Mouse (Mus musculus) stomach, embryonic 16.5 days (tissue): Measurements from ENCODE around the gene Gpha2. TPM values are rescaled to one million over a fixed set of nuclear protein-coding genes. Genes with fewer than 3 reads are reported as not detected.
A peak's percentile ranks its signal among the peaks of the same experiment; 100 is the strongest.

Source experiments
- ATAC-seq: fragments of 200-750 bp; cut with Nextera tagmentation; 2 replicates; pipeline ENCODE4 v1.8.0; 2017; ENCODE audit warnings: moderate number of reproducible peaks, moderate TSS enrichment; ENCODE audit not compliant: insufficient read depth, low FRiP score
- H3K27ac ChIP-seq: fragments of 300-500 bp; sonication (generic); 2 replicates; pipeline ENCODE4 v1.5.1; 2014; ENCODE audit warnings: low read length
- H3K27me3 ChIP-seq: fragments of 300-500 bp; sonication (generic); 2 replicates; pipeline ENCODE4 v1.6.1; 2014; ENCODE audit warnings: low read length, control low read depth, mixed read lengths; ENCODE audit not compliant: control insufficient read depth, insufficient read depth
- H3K36me3 ChIP-seq: fragments of 300-500 bp; sonication (generic); 2 replicates; pipeline ENCODE4 v1.6.1; 2014; ENCODE audit warnings: low read length; ENCODE audit not compliant: control insufficient read depth, insufficient read depth
- H3K4me1 ChIP-seq: fragments of 300-500 bp; sonication (generic); 2 replicates; pipeline ENCODE4 v1.6.1; 2014; ENCODE audit warnings: low read length, control low read depth, mixed read lengths; ENCODE audit not compliant: control insufficient read depth, insufficient read depth
- H3K4me2 ChIP-seq: fragments of 300-500 bp; sonication (generic); 2 replicates; pipeline ENCODE4 v1.6.1; 2014; ENCODE audit warnings: low read depth, low read length, mixed read lengths
- H3K4me3 ChIP-seq: fragments of 300-500 bp; sonication (generic); replicated peaks from 2 replicates; pipeline ENCODE4 v1.5.1; 2014; ENCODE audit warnings: mild to moderate bottlenecking, low read length
- H3K9ac ChIP-seq: fragments of 300-500 bp; sonication (generic); 2 replicates; pipeline ENCODE4 v1.6.1; 2014; ENCODE audit warnings: low read length
- H3K9me3 ChIP-seq: fragments of 300-500 bp; sonication (generic); replicated peaks from 2 replicates; pipeline ENCODE4 v1.6.1; 2016; ENCODE audit warnings: low read length, control low read depth; ENCODE audit not compliant: control insufficient read depth
- WGBS: fragments of 180-500 bp; shearing (Covaris S2); extraction: QIAGEN DNeasy Blood & Tissue Kit; methylation state at CpG from one replicate; pipeline ENCODE4 v1.1.7; 2014; 5-methylcytosine and 5-hydroxymethylcytosine counted together
- microRNA counts: library from miRNA; unstranded; fragments of <30 nt; microRNA quantifications from one replicate; lab custom pipeline; 2016
- microRNA-seq: library from miRNA; unstranded; fragments of <30 nt; microRNA quantifications from one replicate; pipeline ENCODE4, GENCODE M21; 2016
- polyA plus RNA-seq: library from polyadenylated mRNA; unstranded; fragments of >200 nt; fragmentation: Nextera tagmentation; extraction: Ambion mirVana; gene quantifications from 2 replicates; pipeline ENCODE4 v1.2.1, GENCODE M21; 2015

The Gpha2 gene
- polyA plus RNA-seq, 1 experiment from 2014 or later: 0.48 TPM

- H3K36me3 ChIP-seq: no peaks in the 10 kb centered on the region
- no peaks in the 10 kb centered on the region for H3K27me3 ChIP-seq
- H3K4me1 ChIP-seq: peaks cover 30% of the 10 kb centered on the region
- 86% methylated on average over 13 of the region's 13 CpGs for WGBS
- no peak overlapping the region for H3K27ac ChIP-seq
- H3K9ac ChIP-seq: no peak overlapping the region
- no peak overlapping the region for H3K4me3 ChIP-seq
- no peak for ATAC-seq
- H3K4me2 ChIP-seq: no peak overlapping the region
- no peaks in the 10 kb centered on the region for H3K9me3 ChIP-seq
Measured at GRCm38 (mm10) chr19:6273998-6274608, 47.9 kb downstream of the Gpha2 start.

DNA sequence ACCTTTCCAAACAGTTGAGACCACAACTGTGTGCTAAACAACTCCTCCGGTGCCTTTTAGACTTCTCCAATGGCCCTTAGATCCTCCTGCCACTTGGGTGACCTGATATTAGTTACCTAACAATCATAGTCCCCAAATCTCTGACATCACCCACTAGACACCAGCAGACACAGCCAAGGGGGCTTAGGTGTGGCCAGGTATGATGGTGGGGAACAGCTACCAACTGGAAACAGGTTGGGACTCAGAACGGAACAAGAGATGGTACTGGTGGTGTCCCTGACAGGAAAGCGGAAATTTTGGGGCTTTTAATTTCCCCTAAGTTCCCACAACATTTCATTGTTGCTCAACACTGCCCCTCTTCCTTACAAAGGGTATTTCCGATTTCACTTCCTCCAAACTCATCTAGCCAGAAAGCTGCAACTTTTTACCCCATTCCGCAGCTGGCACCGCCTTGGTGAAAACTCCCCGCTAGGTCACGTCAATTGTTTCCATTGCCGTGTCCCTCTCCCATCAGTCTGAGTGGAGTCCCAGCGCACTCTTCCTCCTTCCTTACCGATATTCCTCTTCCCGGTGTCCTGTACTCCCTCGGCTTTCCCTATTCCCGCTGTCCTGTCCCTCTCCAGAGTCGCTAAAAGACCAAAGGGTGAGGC, 49.7 kb downstream of the Gpha2 start:
- Histone ChIP-seq H3K4me3 (peak overlapping the region; percentile 76), H3K9ac (peak overlapping the region; percentile 75), H3K36me3 (no peaks in the 10 kb centered on the region), H3K27me3 (no peaks in the 10 kb centered on the region), H3K4me1 (peaks cover 42% of the 10 kb centered on the region), H3K27ac (peak overlapping the region; percentile 86), H3K9me3 (no peaks in the 10 kb centered on the region), H3K4me2 (peak overlapping the region; percentile 99)
- 6% methylated on average over 15 of the region's 15 CpGs for WGBS
- ATAC-seq: no peak

GRCm38 (mm10) chr19:6276426-6277421, 50.5 kb downstream of the Gpha2 start, which contains the start of gene Ehd1:
Ehd1 (plus strand) TSS chr19:6276725.
- peak within 1 kb of the TSS; percentile 99 for H3K4me2 ChIP-seq
- peaks cover 7% of the 10 kb centered on the region; the same call in 1 of the 2 replicates for H3K36me3 ChIP-seq
- no peaks in the 10 kb centered on the region for H3K27me3 ChIP-seq
- peak within 1 kb of the TSS; percentile 93 for H3K27ac ChIP-seq
- H3K9ac ChIP-seq: peak within 1 kb of the TSS; percentile 87
- peak; percentile 96 for ATAC-seq
- H3K4me3 ChIP-seq: peak within 1 kb of the TSS; percentile 76
- H3K4me1 ChIP-seq: peaks cover 42% of the 10 kb centered on the region
- WGBS: under 1% methylated on average over 106 of the region's 106 CpGs
- no peaks in the 10 kb centered on the region for H3K9me3 ChIP-seq

MicroRNAs encoded within 50 kb of the gene (microRNA counts, 519-probe panel; counts per million panel counts)
- 3,464 counts per million, percentile 80 among the panel's probes with 10 or more counts for microRNA mmu-miR-192 (lab: Ali Mortazavi, UCI)

Small RNA genes within 50 kb of the gene (microRNA-seq; reads per million reads assigned to microRNA genes)
- gene Mir192 (1,725 reads per million, percentile 82 among the genes with 10 or more reads in this experiment), gene Mir194-2 (624 reads per million, percentile 72 among the genes with 10 or more reads in this experiment)

Other genes starting within 250 kb of the Gpha2 start
- not detected in 2 replicates for gene Slc22a20, start 240.2 kb upstream of the Gpha2 start, polyA plus RNA-seq
- 22.0 and 22.7 TPM in 2 replicates for gene Capn1, start 210.5 kb upstream of the Gpha2 start, polyA plus RNA-seq
- gene Syvn1, start 179.8 kb upstream of the Gpha2 start, polyA plus RNA-seq: 27.5 and 29.2 TPM in 2 replicates
- gene Mrpl49, start 168.6 kb upstream of the Gpha2 start, polyA plus RNA-seq: 63.2 and 65.9 TPM in 2 replicates
- 635 and 729 TPM in 2 replicates for gene Fau, start 168.5 kb upstream of the Gpha2 start, polyA plus RNA-seq
- 25.0 and 26.0 TPM in 2 replicates for gene Znhit2, start 165.2 kb upstream of the Gpha2 start, polyA plus RNA-seq
- 25.5 and 29.1 TPM in 2 replicates for gene Tm7sf2, start 158.0 kb upstream of the Gpha2 start, polyA plus RNA-seq
- gene Vps51, start 149.1 kb upstream of the Gpha2 start, polyA plus RNA-seq: 61.8 and 69.0 TPM in 2 replicates
- not detected in 2 replicates for gene Tmem262, start 146.3 kb upstream of the Gpha2 start, polyA plus RNA-seq
- 0.71 and 1.3 TPM in 2 replicates for gene Gm28374, start 144.1 kb upstream of the Gpha2 start, polyA plus RNA-seq
- 62.7 and 70.3 TPM in 2 replicates for gene Zfpl1, start 141.4 kb upstream of the Gpha2 start, polyA plus RNA-seq
- gene Cdca5, start 141.4 kb upstream of the Gpha2 start, polyA plus RNA-seq: 29.9 and 31.0 TPM in 2 replicates
- gene AC131692.1, start 132.0 kb upstream of the Gpha2 start, polyA plus RNA-seq: 0.19 TPM in 1 of 2 replicates, not detected in the other
- 1.2 and 2.9 TPM in 2 replicates for gene Naaladl1, start 120.6 kb upstream of the Gpha2 start, polyA plus RNA-seq
- 23.8 and 25.2 TPM in 2 replicates for gene Sac3d1, start 107.7 kb upstream of the Gpha2 start, polyA plus RNA-seq
- gene Snx15, start 98.1 kb upstream of the Gpha2 start, polyA plus RNA-seq: 30.9 and 31.9 TPM in 2 replicates
- gene Batf2, start 85.4 kb upstream of the Gpha2 start, polyA plus RNA-seq: 0.25 and 0.44 TPM in 2 replicates
- gene Arl2, start 84.8 kb upstream of the Gpha2 start, polyA plus RNA-seq: 96.8 and 106 TPM in 2 replicates
- gene Majin, start 42.0 kb upstream of the Gpha2 start, polyA plus RNA-seq: not detected in 2 replicates
- 20.6 and 22.1 TPM in 2 replicates for gene Ppp2r5b, start 9.5 kb downstream of the Gpha2 start, polyA plus RNA-seq
- 9.3 and 11.2 TPM in 2 replicates for gene Atg2a, start 15.3 kb downstream of the Gpha2 start, polyA plus RNA-seq
- gene Ehd1, start 50.3 kb downstream of the Gpha2 start, polyA plus RNA-seq: 77.2 and 98.4 TPM in 2 replicates
- 1.9 and 2.0 TPM in 2 replicates for gene Cdc42bpg, start 80.1 kb downstream of the Gpha2 start, polyA plus RNA-seq
- 59.0 and 60.2 TPM in 2 replicates for gene Men1, start 108.6 kb downstream of the Gpha2 start, polyA plus RNA-seq
- 11.4 and 11.8 TPM in 2 replicates for gene Map4k2, start 114.8 kb downstream of the Gpha2 start, polyA plus RNA-seq
- 94.5 and 95.1 TPM in 2 replicates for gene Sf1, start 137.3 kb downstream of the Gpha2 start, polyA plus RNA-seq
- gene Pygm, start 158.0 kb downstream of the Gpha2 start, polyA plus RNA-seq: 17.7 and 55.0 TPM in 2 replicates
- gene Rasgrp2, start 173.0 kb downstream of the Gpha2 start, polyA plus RNA-seq: 72.6 and 74.2 TPM in 2 replicates
- gene Nrxn2, start 192.4 kb downstream of the Gpha2 start, polyA plus RNA-seq: 0.91 and 0.98 TPM in 2 replicates